Comparison of ENCODE assay signal across 8 mouse cellular contexts in the genomic region with DNA sequence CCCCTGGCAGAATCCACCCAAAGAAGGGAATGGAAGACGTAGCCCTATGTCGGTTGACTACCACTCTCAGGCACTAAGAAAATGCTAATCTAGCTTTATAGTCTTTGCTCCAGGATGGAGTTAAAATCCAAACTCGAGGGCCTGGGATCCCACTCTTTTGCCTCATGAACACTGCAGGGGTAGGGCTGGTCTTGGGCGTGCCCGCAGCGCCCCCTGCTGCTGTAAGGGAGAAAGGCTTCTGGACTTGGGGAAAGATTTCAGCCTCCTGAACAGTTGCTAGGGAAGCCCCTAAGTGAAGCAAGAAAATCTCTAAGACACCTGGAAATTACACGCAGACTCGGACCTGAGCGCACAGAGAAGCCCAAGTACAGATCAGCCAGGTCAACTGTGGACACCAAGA. TPM values are rescaled to one million over a fixed set of nuclear protein-coding genes. Genes with fewer than 3 reads are reported as not detected.
A peak's percentile ranks its signal among the peaks of the same experiment; 100 is the strongest.
DNase-seq lines count a peak whose midpoint lies in the region; ATAC-seq and TF ChIP-seq lines count a peak whose summit lies in the region.

No protein-coding gene starts in this region.

- WGBS in kidney, embryonic 14.5 days: 20% methylated on average over 9 of the region's 9 CpGs
- 14% methylated on average over 9 of the region's 9 CpGs for WGBS in lung, adult 2 months

- H3K4me3 ChIP-seq in bone marrow macrophage, adult 2 months (ENCODE audit: insufficient read depth, low read length): no peak overlapping the region
- no peak overlapping the region for H3K4me3 ChIP-seq in kidney, embryonic 14.5 days (ENCODE audit: low read length)
- no peak overlapping the region for H3K4me3 ChIP-seq in lung, adult 2 months (replicated peaks; ENCODE audit: extremely low read depth, low read depth, low read length)

- peak; percentile 32; the same call in 1 of the 2 replicates for ATAC-seq in kidney, embryonic 14.5 days (ENCODE audit: low FRiP score, low TSS enrichment)
- no peak for ATAC-seq in activated CD4-positive, CD25-positive, alpha-beta regulatory T cell, adult 4 months

- no peaks in the 10 kb centered on the region for H3K36me3 ChIP-seq in kidney, embryonic 14.5 days (ENCODE audit: control insufficient read depth, insufficient read depth, low read length)

- no peak for TF ChIP-seq POLR2A in bone marrow macrophage, adult 2 months (IDR thresholded peaks at IDR 0.05; ENCODE audit: borderline replicate concordance, low read depth, low read length)
- no peak for TF ChIP-seq POLR2A in lung, adult 2 months (IDR thresholded peaks at IDR 0.05; ENCODE audit: borderline replicate concordance, extremely low read depth, low read depth, low read length)

- H3K9ac ChIP-seq in kidney, embryonic 14.5 days (ENCODE audit: low read depth, low read length): no peak overlapping the region

- no peaks in the 10 kb centered on the region for H3K27me3 ChIP-seq in kidney, embryonic 14.5 days (ENCODE audit: control insufficient read depth, insufficient read depth, low read length)

- TF ChIP-seq CTCF in bone marrow macrophage, adult 2 months (IDR thresholded peaks at IDR 0.05; ENCODE audit: low read depth, low read length): peak; percentile 89
- TF ChIP-seq CTCF in lung, adult 2 months (IDR thresholded peaks at IDR 0.05; ENCODE audit: insufficient read depth, low read length): peak; percentile 74

- no peak overlapping the region for H3K4me2 ChIP-seq in kidney, embryonic 14.5 days (replicated peaks; ENCODE audit: low read depth, low read length)

- H3K9me3 ChIP-seq in kidney, embryonic 14.5 days (ENCODE audit: control insufficient read depth, low read length): no peaks in the 10 kb centered on the region

- no peaks in the 10 kb centered on the region for H3K4me1 ChIP-seq in bone marrow macrophage, adult 2 months (ENCODE audit: control insufficient read depth, insufficient read depth, low read length)
- H3K4me1 ChIP-seq in kidney, embryonic 14.5 days (ENCODE audit: control insufficient read depth, insufficient read depth, low read length): peaks cover 8% of the 10 kb centered on the region
- no peaks in the 10 kb centered on the region for H3K4me1 ChIP-seq in lung, adult 2 months (ENCODE audit: control insufficient read depth, insufficient read depth, low read length)

- H3K27ac ChIP-seq in bone marrow macrophage, adult 2 months (ENCODE audit: insufficient read depth, low read depth, low read length): no peak overlapping the region
- no peak overlapping the region for H3K27ac ChIP-seq in kidney, embryonic 14.5 days (ENCODE audit: low read depth, low read length)

- peak; percentile 84 for DNase-seq in 3T3-L1 (ENCODE audit: low read depth, low spot score)
- DNase-seq in CD4-positive helper T cell, adult 2 months (ENCODE audit: low read depth, low spot score): peak; percentile 28
- DNase-seq in frontal cortex, postnatal 14 days (ENCODE audit: low spot score in 2 of 2): peak; percentile 20 to 69
- DNase-seq in lung, adult 2 months: peak; percentile 47
- peak; percentile 59 to 78 for DNase-seq in right cerebral cortex, postnatal 10 days (ENCODE audit: low spot score in 2 of 2)

RNA-seq across cellular contexts. Expression of a gene that starts 12.7 kb away (rescaled TPM):
- 20.6 and 25.6 TPM in 2 replicates for polyA plus RNA-seq in bone marrow macrophage, adult 2 months (2012; ENCODE audit: insufficient read depth, insufficient read length, missing spikeins)
- polyA plus RNA-seq in kidney, embryonic 14.5 days (2014; fragmentation: Nextera tagmentation; extraction: Ambion mirVana): 110 and 111 TPM in 2 replicates
- polyA plus RNA-seq in lung, adult 2 months (2012; rRNA removed): 27.7 and 30.6 TPM in 2 replicates
- polyA plus RNA-seq in activated CD4-positive, CD25-positive, alpha-beta regulatory T cell, adult 4 months (2017; shearing (Covaris generic)): 10 to 100 TPM; 24.5 to 27.8 TPM

RNA-seq across cellular contexts. Expression of a gene that starts 33.6 kb away (rescaled TPM):
- 0.62 and 1.3 TPM in 2 replicates for polyA plus RNA-seq in bone marrow macrophage, adult 2 months (2012; ENCODE audit: insufficient read depth, insufficient read length, missing spikeins)
- polyA plus RNA-seq in kidney, embryonic 14.5 days (2014; fragmentation: Nextera tagmentation; extraction: Ambion mirVana): 6.6 and 10.0 TPM in 2 replicates
- 0.38 and 0.99 TPM in 2 replicates for polyA plus RNA-seq in lung, adult 2 months (2012; rRNA removed)
- polyA plus RNA-seq in activated CD4-positive, CD25-positive, alpha-beta regulatory T cell, adult 4 months (2017; shearing (Covaris generic)): 1 to 10 TPM; 4.1 TPM

Comparison
In these comparisons a context has a peak if more than half of its experiments do, and no peak if none do; other contexts are left out.
1. DNase-seq: peak in every context shown above with its lines; median percentile 84 in 3T3-L1; 68 in right cerebral cortex, postnatal 10 days; 47 in lung, adult 2 months; 44 in frontal cortex, postnatal 14 days; 28 in CD4-positive helper T cell, adult 2 months.